Mouse (Mus musculus) hindbrain, embryonic 12.5 days (tissue): ENCODE results near the gene Scaf1. TPM values are rescaled to one million over a fixed set of nuclear protein-coding genes. Genes with fewer than 3 reads are reported as not detected.
"Not testable (repeated sequence)": the region's sequence is repeated elsewhere in the genome, so short reads cannot be mapped to it uniquely, and the experiment has no call there.

Source experiments
- ATAC-seq: fragments of 200-750 bp; cut with Nextera tagmentation; 2 replicates; pipeline ENCODE4 v1.8.0; 2017; ENCODE audit warnings: moderate TSS enrichment; ENCODE audit not compliant: low FRiP score
- H3K27ac ChIP-seq: fragments of 300-500 bp; sonication (generic); 2 replicates; pipeline ENCODE4 v1.5.1; 2016; ENCODE audit warnings: mild to moderate bottlenecking
- H3K27me3 ChIP-seq: fragments of 300-500 bp; sonication (generic); 2 replicates; pipeline ENCODE4 v1.6.1; 2016; ENCODE audit warnings: mild to moderate bottlenecking
- H3K36me3 ChIP-seq: fragments of 300-500 bp; sonication (generic); 2 replicates; pipeline ENCODE4 v1.6.1; 2016; ENCODE audit warnings: mild to moderate bottlenecking
- H3K4me1 ChIP-seq: fragments of 300-500 bp; sonication (generic); 2 replicates; pipeline ENCODE4 v1.6.1; 2016
- H3K4me2 ChIP-seq: fragments of 300-500 bp; sonication (generic); replicated peaks from 2 replicates; pipeline ENCODE4 v1.6.1; 2016; ENCODE audit warnings: mild to moderate bottlenecking
- H3K4me3 ChIP-seq: fragments of 300-500 bp; sonication (generic); 2 replicates; pipeline ENCODE4 v1.5.1; 2016; ENCODE audit warnings: mild to moderate bottlenecking
- H3K9ac ChIP-seq: fragments of 300-500 bp; sonication (generic); 2 replicates; pipeline ENCODE4 v1.6.1; 2016; ENCODE audit warnings: mild to moderate bottlenecking, moderate library complexity
- H3K9me3 ChIP-seq: fragments of 300-500 bp; sonication (generic); replicated peaks from 2 replicates; pipeline ENCODE4 v1.6.1; 2016; ENCODE audit warnings: mild to moderate bottlenecking
- WGBS: fragments of 180-500 bp; shearing (Covaris S2); methylation state at CpG from one replicate; pipeline ENCODE4 v1.1.7; 2016; 5-methylcytosine and 5-hydroxymethylcytosine counted together
- polyA plus RNA-seq: library from polyadenylated mRNA; unstranded; fragments of >200 nt; fragmentation: Nextera tagmentation; extraction: Ambion mirVana; gene quantifications from 2 replicates; pipeline ENCODE4 v1.2.1, GENCODE M21; 2016

Scaf1 gene
- polyA plus RNA-seq, 1 experiment from 2014 or later, result 50.6 TPM

DNA sequence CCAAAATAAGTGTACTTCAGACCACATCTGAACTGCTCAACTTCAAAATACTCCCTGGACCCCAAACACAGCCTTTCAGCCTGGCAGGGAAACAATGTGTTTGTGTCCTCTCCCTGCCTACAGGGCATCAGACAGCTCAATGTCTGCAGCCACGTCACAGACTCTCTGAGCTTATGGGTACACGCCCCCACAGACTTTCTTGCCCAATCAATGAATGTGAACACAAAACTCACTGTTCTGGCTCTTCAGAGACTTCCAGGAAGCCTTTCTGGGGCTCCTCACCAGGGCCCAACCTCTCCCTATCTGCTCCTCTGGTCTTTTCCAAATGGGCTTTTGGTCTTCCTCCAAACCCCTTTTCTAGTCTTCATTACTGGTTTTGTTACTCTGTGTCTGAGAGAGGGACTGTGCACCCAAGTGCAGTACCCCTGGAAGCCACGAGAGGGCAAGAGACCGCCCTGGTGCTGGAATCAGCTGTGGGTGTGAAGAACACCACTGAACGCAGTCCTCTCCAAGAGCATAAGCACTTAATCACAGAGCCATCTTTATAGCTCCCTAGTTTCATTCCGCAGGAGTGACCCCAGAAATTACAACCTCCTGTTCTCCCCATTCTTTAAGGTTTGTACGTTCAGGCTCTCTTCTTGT lies 21.7 kb upstream of the Scaf1 start:
- no peaks in the 10 kb centered on the region for H3K9me3 ChIP-seq
- H3K27ac ChIP-seq, result no peak overlapping the region
- H3K27me3 ChIP-seq, result no peaks in the 10 kb centered on the region
- no peak for ATAC-seq
- no peaks in the 10 kb centered on the region for H3K4me1 ChIP-seq
- peaks cover 99% of the 10 kb centered on the region for H3K36me3 ChIP-seq
- 73% methylated on average over 7 of the region's 7 CpGs for WGBS
- H3K9ac ChIP-seq, result no peak overlapping the region
- no peak overlapping the region for H3K4me3 ChIP-seq
- no peak overlapping the region for H3K4me2 ChIP-seq

DNA sequence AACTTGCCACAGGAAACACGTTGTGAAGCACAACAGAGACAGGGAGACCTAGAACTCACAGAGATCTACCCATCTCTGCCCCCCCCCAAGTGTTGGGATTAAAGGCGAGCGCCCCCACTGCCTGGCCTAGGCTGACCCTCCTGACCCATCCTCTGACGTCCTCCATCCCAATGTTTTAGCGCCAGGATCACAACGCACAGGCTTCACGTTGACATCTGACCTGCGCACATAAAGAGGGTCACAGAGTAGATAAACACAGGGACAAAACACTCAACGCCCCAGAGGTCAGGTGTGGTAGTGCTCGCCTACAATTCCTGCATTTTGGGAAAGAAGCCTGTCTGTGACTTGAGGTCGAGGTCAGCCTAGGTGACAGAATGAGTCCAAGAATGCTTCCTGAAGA lies 20.5 kb upstream of the Scaf1 start:
- WGBS, result 89% methylated on average over 11 of the region's 11 CpGs
- Histone ChIP-seq H3K27ac (no peak overlapping the region), H3K27me3 (no peaks in the 10 kb centered on the region), H3K4me1 (no peaks in the 10 kb centered on the region), H3K9ac (no peak overlapping the region), H3K9me3 (no peaks in the 10 kb centered on the region), H3K4me2 (no peak overlapping the region), H3K36me3 (peaks cover 99% of the 10 kb centered on the region), H3K4me3 (no peak overlapping the region)
- no peak for ATAC-seq

DNA sequence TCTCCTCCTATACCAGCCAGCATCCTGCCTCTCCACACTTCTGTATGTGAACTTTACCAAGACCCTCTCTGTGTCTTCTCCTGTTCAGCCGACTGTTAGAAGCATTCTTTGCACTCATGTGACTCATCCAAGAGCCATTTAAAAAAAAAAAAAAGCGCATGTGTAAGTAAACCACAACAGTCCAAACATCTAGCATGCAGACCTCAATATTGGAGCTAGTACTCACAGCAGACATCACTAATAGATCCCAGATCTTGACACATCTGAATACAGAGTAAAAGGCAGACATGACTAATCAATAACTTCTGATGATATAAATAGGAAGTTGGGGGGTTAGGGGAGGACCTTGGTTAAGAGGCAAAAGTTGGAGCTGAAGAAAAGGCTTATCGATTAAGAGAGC lies 19.5 kb upstream of the Scaf1 start:
- Histone ChIP-seq H3K4me3 (no peak overlapping the region), H3K4me2 (no peak overlapping the region), H3K36me3 (peaks cover 99% of the 10 kb centered on the region), H3K9ac (no peak overlapping the region), H3K27me3 (no peaks in the 10 kb centered on the region), H3K9me3 (no peaks in the 10 kb centered on the region), H3K4me1 (no peaks in the 10 kb centered on the region), H3K27ac (no peak overlapping the region)
- WGBS, result 89% methylated on average over 3 of the region's 3 CpGs
- no peak for ATAC-seq

DNA sequence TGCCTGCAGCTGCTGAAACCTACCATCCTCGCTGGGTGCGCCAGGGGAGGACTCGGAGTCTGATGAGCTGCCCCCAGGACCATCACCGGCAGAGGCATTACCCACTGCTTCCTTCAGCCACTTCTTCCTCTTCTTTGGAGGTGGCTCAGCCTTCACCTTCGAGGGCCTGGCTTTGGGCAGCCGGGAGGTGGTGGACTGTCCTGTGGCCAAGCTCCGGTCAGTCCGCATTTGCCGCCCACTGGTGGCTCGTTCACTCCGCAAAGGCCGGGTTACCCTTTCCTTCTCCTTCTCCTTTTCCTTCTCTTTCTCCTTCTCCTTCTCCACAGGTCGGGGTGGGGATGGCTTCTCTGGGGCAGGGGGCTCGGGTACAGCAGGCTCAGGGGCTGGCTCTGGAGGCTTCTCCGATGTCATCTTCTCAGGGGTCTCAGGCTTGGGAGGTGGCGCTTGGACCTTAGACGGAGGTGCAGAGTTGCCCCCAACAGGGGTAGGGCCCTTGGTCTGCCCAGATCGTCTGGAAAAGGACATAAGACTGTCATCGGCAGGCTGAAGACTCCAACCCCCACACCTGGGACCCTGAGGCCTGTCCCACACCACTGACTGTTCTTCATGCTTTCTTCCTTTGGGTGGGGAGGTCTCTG lies 17.7 kb upstream of the Scaf1 start:
- Histone ChIP-seq H3K4me3 (no peak overlapping the region), H3K9me3 (no peaks in the 10 kb centered on the region), H3K9ac (no peak overlapping the region), H3K27ac (no peak overlapping the region), H3K27me3 (no peaks in the 10 kb centered on the region), H3K36me3 (peaks cover 99% of the 10 kb centered on the region), H3K4me2 (no peak overlapping the region), H3K4me1 (no peaks in the 10 kb centered on the region)
- 94% methylated on average over 19 of the region's 19 CpGs for WGBS
- no peak for ATAC-seq

DNA sequence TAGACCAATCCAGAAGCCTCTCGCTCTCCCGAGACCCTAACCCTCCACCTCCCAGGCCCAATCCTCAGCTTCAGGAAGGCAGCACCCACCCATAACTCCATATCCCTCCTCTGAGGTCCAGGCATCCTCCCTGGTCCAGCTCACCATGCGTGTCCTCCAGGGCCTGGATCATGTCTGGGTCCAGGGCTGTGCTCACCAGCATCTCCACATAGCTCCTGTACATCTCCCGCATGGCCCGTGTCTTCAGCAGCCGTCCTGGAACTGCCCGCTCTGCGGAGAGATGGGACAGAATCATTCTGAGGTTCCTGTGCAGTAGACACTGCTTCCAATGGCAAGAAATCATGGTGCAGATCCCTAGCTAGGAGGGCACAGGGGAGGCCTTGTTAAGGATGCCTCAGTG lies 14.7 kb upstream of the Scaf1 start:
- Histone ChIP-seq H3K27me3 (no peaks in the 10 kb centered on the region), H3K4me1 (peaks cover 8% of the 10 kb centered on the region; the same call in 1 of the 2 replicates), H3K9me3 (no peaks in the 10 kb centered on the region), H3K36me3 (peaks cover 94% of the 10 kb centered on the region), H3K27ac (no peak overlapping the region), H3K4me3 (no peak overlapping the region), H3K4me2 (no peak overlapping the region), H3K9ac (peak overlapping the region; percentile 23; the same call in 1 of the 2 replicates)
- ATAC-seq, result no peak
- 97% methylated on average over 8 of the region's 8 CpGs for WGBS

DNA sequence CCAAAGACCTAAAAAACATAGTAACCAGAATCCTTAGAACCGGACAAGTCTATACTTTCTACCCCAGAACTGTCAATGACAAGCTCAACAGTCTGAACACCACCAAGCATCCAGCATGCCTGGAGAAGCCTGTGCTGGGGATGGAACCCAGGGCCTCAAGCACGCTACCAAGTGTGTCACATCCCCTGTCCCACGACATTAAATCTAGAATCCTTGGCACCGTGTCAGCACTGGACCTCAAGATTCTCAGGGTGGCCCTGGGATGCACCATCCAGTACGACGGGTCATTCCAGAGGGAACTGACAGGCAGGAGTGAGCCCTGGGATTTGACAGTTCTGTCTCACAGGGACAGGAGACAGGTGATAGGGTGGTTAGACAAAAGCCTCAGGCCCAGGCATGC lies 13.8 kb upstream of the Scaf1 start:
- no peak for ATAC-seq
- peaks cover 85% of the 10 kb centered on the region for H3K36me3 ChIP-seq

DNA sequence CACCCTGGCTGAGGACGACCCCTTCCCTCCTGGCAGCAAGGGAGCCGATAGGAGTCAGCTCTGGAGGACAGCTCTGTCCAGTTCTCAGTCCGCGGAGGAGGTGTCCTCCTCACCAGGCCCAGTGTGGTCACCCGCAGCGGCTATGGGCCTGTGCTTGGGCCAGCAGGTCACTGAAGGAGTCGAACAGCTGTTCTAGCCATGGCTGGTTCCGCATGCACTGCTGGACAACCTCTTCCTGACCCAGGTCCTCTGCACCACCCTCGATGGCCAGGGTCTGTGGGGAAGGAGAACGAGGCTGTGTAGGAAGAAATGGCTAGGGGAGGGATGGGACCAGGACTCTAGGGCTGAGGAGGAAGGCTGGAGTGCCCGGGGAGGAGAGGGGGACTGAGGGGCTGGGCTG lies 12.2 kb upstream of the Scaf1 start:
- no peak overlapping the region for H3K9ac ChIP-seq
- WGBS, result 93% methylated on average over 10 of the region's 11 CpGs
- H3K36me3 ChIP-seq, result peaks cover 69% of the 10 kb centered on the region
- no peak overlapping the region for H3K4me2 ChIP-seq
- H3K4me3 ChIP-seq, result no peak overlapping the region
- peaks cover 12% of the 10 kb centered on the region for H3K4me1 ChIP-seq
- H3K27me3 ChIP-seq, result no peaks in the 10 kb centered on the region
- no peak for ATAC-seq
- no peak overlapping the region for H3K27ac ChIP-seq
- H3K9me3 ChIP-seq, result no peaks in the 10 kb centered on the region

More for the DNA sequence above, 13.8 kb upstream of the Scaf1 start:
- 94% methylated on average over 6 of the region's 6 CpGs for whole genome bisulfite sequencing
- Histone ChIP-seq H3K4me2 (no peak overlapping the region), H3K27ac (no peak overlapping the region), H3K9ac (no peak overlapping the region), H3K4me1 (peaks cover 12% of the 10 kb centered on the region), H3K4me3 (no peak overlapping the region), H3K27me3 (no peaks in the 10 kb centered on the region), H3K9me3 (no peaks in the 10 kb centered on the region)

DNA sequence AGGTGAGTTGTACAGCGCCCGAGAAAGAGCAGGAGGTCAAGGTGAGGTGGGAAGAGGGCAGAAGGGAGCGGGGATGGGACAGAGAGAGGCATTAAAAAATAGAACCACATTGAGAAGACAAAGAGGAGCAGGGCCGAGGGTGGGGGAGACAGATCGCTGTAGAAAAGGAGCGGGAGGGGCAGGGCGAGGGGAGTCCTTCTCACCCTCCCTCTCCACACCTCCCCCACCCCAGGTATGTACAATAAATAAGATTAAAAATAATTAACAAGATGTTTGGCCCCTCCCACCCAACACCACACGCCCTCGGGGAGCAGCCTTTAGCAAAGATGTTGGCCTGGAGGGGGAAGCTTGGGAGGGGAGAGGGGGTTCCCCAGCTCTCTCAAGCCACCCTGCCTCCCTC lies 11.6 kb upstream of the Scaf1 start:
- peaks cover 63% of the 10 kb centered on the region for H3K36me3 ChIP-seq

DNA sequence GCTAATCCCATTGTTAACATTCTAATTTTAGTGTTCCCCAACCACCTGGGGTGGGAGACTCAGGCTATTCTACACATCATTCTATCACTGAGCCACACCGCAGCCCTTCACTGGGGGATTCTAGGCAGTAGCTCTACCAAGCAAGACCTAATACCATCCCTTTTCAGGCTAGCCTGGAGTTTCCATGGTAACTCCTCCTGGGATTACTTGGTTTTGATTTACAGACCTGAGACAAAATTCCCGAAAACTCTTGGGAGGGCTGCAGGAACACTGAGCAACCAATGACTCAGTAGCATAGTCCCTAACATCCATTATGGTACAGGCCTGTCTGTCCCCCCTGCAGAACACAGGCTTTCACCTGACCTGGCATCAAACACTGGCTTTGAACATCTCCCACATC lies 10.1 kb upstream of the Scaf1 start:
- 54% methylated on average over 2 of the region's 2 CpGs for WGBS
- Histone ChIP-seq H3K4me1 (peaks cover 12% of the 10 kb centered on the region), H3K4me2 (no peak overlapping the region), H3K4me3 (no peak overlapping the region), H3K9ac (no peak overlapping the region), H3K36me3 (peaks cover 48% of the 10 kb centered on the region), H3K9me3 (no peaks in the 10 kb centered on the region), H3K27ac (peak overlapping the region; percentile 13; the same call in 1 of the 2 replicates), H3K27me3 (no peaks in the 10 kb centered on the region)
- no peak for ATAC-seq

More for the DNA sequence above, 11.6 kb upstream of the Scaf1 start:
- H3K4me2 ChIP-seq, result no peak overlapping the region
- H3K4me1 ChIP-seq, result peaks cover 12% of the 10 kb centered on the region
- H3K9ac ChIP-seq, result no peak overlapping the region
- H3K9me3 ChIP-seq, result no peaks in the 10 kb centered on the region
- 93% methylated on average over 9 of the region's 9 CpGs for WGBS
- H3K27ac ChIP-seq, result no peak overlapping the region
- no peak overlapping the region for H3K4me3 ChIP-seq
- ATAC-seq, result no peak
- no peaks in the 10 kb centered on the region for H3K27me3 ChIP-seq

DNA sequence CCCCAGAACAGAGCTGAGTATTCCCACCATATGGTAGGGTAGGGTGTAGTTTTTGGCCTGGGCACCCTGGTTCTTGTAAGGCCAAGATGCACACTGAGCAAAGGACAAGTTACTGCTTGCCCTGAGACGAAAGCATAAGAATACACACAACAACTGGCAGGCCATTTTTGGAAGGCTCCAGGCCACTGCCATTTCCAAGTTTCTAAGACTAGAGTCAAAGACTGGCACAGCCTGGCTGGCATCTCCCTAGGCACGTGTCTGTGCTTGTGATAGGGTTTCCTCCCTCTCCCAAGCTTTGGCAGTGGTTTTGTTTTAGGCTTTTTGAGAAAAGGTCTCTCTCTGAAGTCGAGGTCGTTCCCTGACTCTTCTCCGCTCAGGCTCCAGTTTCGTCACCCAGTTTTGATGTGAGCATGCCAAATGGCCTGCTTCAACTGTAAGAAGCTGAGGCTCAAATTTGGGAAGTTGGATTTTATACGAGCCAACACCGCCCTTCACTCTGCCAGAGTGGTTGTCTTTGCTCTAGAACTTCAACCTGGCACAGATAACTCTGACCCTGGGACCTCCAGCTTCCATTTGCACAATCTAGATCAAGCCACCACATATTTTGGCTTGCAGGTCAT lies 9.5 kb upstream of the Scaf1 start:
- ATAC-seq, result no peak
- Histone ChIP-seq H3K27me3 (no peaks in the 10 kb centered on the region), H3K9me3 (no peaks in the 10 kb centered on the region), H3K27ac (peak overlapping the region; percentile 52), H3K36me3 (peaks cover 42% of the 10 kb centered on the region), H3K4me3 (no peak overlapping the region), H3K4me1 (peaks cover 12% of the 10 kb centered on the region), H3K4me2 (no peak overlapping the region), H3K9ac (no peak overlapping the region)
- WGBS, result 80% methylated on average over 8 of the region's 8 CpGs

DNA sequence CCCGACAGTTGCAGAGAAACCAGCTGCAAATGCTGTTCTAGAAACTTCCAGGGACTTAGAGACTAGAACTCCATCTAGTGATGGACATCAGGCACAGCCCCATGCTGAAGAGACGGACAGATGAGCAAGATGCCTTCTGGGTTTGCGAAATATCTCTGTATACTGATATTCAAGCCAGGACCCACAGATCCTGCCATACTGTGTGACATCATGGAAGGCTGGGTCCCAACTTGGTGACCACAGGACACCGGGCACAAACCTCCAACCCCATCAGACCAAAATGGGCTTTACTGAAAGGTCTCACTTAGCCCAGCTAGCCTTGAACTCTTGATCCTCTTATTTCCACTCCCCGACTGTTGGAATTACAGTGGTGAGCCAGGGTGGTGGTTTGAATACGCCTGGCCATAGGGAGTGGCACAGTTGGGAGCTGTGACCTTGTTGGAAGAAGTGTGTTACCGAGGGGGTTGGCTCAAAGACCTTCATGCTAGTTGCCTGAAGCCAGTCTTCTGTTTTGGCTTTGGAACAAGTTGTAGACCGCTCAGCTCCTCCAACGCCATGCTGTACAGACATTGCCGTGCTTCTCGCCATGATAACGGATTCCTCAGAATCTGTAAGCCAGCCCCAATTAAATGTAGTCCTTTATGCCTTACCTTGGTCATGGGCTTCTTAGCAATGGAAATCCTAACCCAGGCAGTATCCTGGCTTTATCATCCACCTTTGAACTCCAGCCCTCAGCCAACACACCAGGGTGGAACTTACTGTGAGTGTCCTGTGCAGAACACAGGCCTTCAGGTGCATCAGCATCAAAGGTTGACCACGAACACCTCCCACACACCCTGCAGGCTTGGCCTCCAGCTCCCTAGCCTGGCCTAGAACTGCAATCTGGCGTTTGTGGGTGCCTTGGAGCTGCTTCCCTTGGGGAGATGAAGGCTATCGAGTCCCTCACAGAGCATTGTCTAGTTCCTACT lies 8.4 kb upstream of the Scaf1 start:
- 85% methylated on average over 15 of the region's 15 CpGs for WGBS
- Histone ChIP-seq H3K9ac (no peak overlapping the region), H3K4me2 (no peak overlapping the region), H3K36me3 (peaks cover 31% of the 10 kb centered on the region), H3K9me3 (no peaks in the 10 kb centered on the region), H3K4me3 (no peak overlapping the region), H3K27ac (no peak overlapping the region), H3K4me1 (peaks cover 12% of the 10 kb centered on the region), H3K27me3 (0 out of 2 replicates have a peak, but pooled peaks cover 3% of the 10 kb centered on the region)
- no peak for ATAC-seq

DNA sequence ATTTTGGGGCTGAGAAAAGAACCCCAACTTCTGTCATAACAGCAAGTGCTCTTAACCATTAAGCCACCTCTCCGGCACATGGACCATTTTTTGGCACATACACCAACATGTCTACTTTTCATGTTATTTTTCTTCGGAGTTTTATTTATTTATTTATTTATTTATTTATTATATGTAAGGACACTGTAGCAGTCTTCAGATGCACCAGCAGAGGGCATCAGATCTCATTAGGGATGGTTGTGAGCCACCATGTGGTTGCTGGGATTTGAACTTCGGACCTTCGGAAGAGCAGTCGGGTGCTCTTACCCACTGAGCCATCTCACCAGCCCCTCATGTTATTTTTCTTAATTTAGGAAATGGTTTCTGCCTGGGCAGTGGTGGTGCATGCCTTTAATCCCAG lies 7.5 kb upstream of the Scaf1 start:
- H3K4me2 ChIP-seq, H3K4me3 ChIP-seq, H3K9me3 ChIP-seq, H3K27me3 ChIP-seq, H3K9ac ChIP-seq, H3K27ac ChIP-seq, ATAC-seq: not testable (repeated sequence)
- H3K36me3 ChIP-seq, result peaks cover 22% of the 10 kb centered on the region
- H3K4me1 ChIP-seq, result peaks cover 15% of the 10 kb centered on the region
- 84% methylated on average over 5 of the region's 5 CpGs for WGBS
